Mouse (Mus musculus) stomach, postnatal 0 days (tissue): ENCODE data around the gene Tma7.

ENCODE experiments used
- CTCF ChIP-seq: IDR thresholded peaks from 2 replicates; pipeline ENCODE4 v1.5.1; 2016; ENCODE audit warnings: antibody characterized with exemption, low read depth, mild to moderate bottlenecking, moderate library complexity
- EP300 ChIP-seq: optimal IDR thresholded peaks from 2 replicates; pipeline ENCODE3; 2016; ENCODE audit warnings: antibody characterized with exemption

DNA sequence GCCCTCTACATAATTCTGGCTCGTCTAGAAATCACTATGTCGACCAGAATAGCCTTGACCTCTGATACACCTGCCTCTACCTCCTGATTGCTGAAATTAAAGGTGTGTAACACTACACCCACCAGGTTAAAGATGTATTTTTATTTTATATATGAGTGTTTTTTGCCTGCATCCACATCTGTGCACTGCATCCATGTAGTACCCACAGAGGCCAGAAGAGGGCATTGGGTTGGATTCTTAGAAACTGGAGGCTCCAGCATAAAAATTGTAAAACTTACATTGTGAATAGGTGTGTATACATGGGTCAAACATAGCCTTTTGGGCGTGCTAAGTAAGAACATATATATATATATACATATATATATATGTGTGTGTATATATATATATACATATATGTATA is 45.8 kb upstream of the Tma7 start:
- TF ChIP-seq EP300 (no peak), CTCF (peak; percentile 67)
